15 mouse cellular contexts compared by ENCODE assay signal in the genomic region with DNA sequence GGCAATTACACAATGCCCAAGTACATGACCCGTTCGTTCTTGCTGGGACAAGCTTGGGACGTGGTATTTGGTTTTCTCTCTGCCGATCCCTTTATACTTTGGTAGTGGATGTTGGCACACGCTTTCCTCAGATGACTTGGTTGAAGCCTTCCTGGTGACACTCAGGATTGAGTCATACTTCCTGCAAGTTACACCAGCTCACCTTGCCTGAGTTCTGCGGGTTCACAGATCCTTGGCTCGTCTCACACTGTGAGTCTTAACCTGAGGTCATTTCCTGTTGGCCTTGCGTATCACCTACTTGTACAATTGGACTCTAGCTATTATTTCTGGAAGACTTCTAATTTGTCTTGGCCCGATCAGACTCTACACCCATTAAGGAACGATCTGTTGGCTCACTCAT. TPM values are rescaled to one million over a fixed set of nuclear protein-coding genes. Genes with fewer than 3 reads are reported as not detected.
DNase-seq lines count a peak whose midpoint lies in the region; ATAC-seq and TF ChIP-seq lines count a peak whose summit lies in the region.
"Had no signal": no experiment of that assay in that cellular context is flagged by ENCODE, and none has a peak within 500 bp of the region (broad histone marks: within the 10 kb centered on the region; RNA-seq: fewer than 3 reads in every experiment).

No protein-coding gene starts in this region.

- peak; percentile 72; the same call in 1 of the 2 replicates for ATAC-seq in stomach, postnatal 0 days (ENCODE audit: low FRiP score, low TSS enrichment)
- no peak for ATAC-seq in forebrain, embryonic 12.5 days (ENCODE audit: low FRiP score)
- ATAC-seq: hindbrain, embryonic 16.5 days had no signal

- H3K4me2 ChIP-seq in stomach, postnatal 0 days (replicated peaks; ENCODE audit: low read depth) = no peak overlapping the region
- no peak overlapping the region for H3K4me2 ChIP-seq in forebrain, embryonic 12.5 days
- H3K4me2 ChIP-seq: limb, embryonic 13.5 days had no signal

- intact Hi-C loops in heart, postnatal 14 days (cut with DNase I) = no loop called here

- H3K27ac ChIP-seq in stomach, postnatal 0 days (replicated peaks) = no peak overlapping the region
- H3K27ac ChIP-seq in forebrain, embryonic 12.5 days = no peak overlapping the region
- H3K27ac ChIP-seq: limb, embryonic 13.5 days; macrophage had no signal

- no peak overlapping the region for H3K9ac ChIP-seq in stomach, postnatal 0 days (ENCODE audit: low read length)
- no peak overlapping the region for H3K9ac ChIP-seq in forebrain, embryonic 12.5 days
- H3K9ac ChIP-seq: limb, embryonic 13.5 days had no signal

- no peak for TF ChIP-seq CTCF in stomach, postnatal 0 days (IDR thresholded peaks at IDR 0.05; ENCODE audit: low read depth)

- 70% methylated on average over 10 of the region's 10 CpGs for WGBS in stomach, postnatal 0 days
- WGBS in forebrain, embryonic 12.5 days = 95% methylated on average over 10 of the region's 10 CpGs

- no peaks in the 10 kb centered on the region for H3K4me1 ChIP-seq in stomach, postnatal 0 days (replicated peaks; ENCODE audit: control insufficient read depth, insufficient read depth)
- peaks cover 9% of the 10 kb centered on the region for H3K4me1 ChIP-seq in forebrain, embryonic 12.5 days

- no peaks in the 10 kb centered on the region for H3K27me3 ChIP-seq in stomach, postnatal 0 days (ENCODE audit: control insufficient read depth, insufficient read depth, low read length)
- no peaks in the 10 kb centered on the region for H3K27me3 ChIP-seq in forebrain, embryonic 12.5 days
- H3K27me3 ChIP-seq: limb, embryonic 13.5 days had no signal

- DNase-seq in heart, adult 9 months (ENCODE audit: low spot score in 2 of 2) = peak; percentile 45 to 64
- no peak for DNase-seq in heart, postnatal 14 days
- peak; percentile 43 for DNase-seq in lung, postnatal 36 days
- no peak for DNase-seq in lung, postnatal 4 days
- DNase-seq in fibroblast of lung, adult 2 months (ENCODE audit: low read depth) = peak; percentile 56
- no peak for DNase-seq in stomach, postnatal 0 days (ENCODE audit: low spot score)
- no peak for DNase-seq in cerebellum, adult 8-10 months
- DNase-seq: gastrocnemius, postnatal 14 days; layer of hippocampus, adult 9-11 months; thymus, adult 18-20 months had no signal

- no peaks in the 10 kb centered on the region for H3K36me3 ChIP-seq in stomach, postnatal 0 days (ENCODE audit: control insufficient read depth, insufficient read depth, low read length)
- H3K36me3 ChIP-seq in forebrain, embryonic 12.5 days (replicated peaks) = no peaks in the 10 kb centered on the region
- H3K36me3 ChIP-seq: limb, embryonic 13.5 days had no signal

- no peaks in the 10 kb centered on the region for H3K9me3 ChIP-seq in stomach, postnatal 0 days (ENCODE audit: control insufficient read depth, low read length)
- H3K9me3 ChIP-seq in forebrain, embryonic 12.5 days = no peaks in the 10 kb centered on the region
- H3K9me3 ChIP-seq: limb, embryonic 13.5 days had no signal

- peak; percentile 49 for TF ChIP-seq EP300 in stomach, postnatal 0 days (optimal IDR thresholded peaks at IDR 0.05)

- no peak overlapping the region for H3K4me3 ChIP-seq in stomach, postnatal 0 days (ENCODE audit: low read depth, low read length)
- H3K4me3 ChIP-seq in forebrain, embryonic 12.5 days (replicated peaks) = no peak overlapping the region
- H3K4me3 ChIP-seq: erythroblast, embryonic 14.5 days; limb, embryonic 13.5 days had no signal

RNA-seq across cellular contexts. Expression of gene Pitpnc1, which starts 42.5 kb away (rescaled TPM):
- 10 to 100 TPM; 67.9 to 68.4 TPM for total RNA-seq in heart, postnatal 14 days (2021)
- 5.0 and 5.1 TPM in 2 replicates for polyA plus RNA-seq in stomach, postnatal 0 days (2015; fragmentation: Nextera tagmentation; extraction: Ambion mirVana)
- polyA plus RNA-seq in forebrain, embryonic 12.5 days (2016; fragmentation: Nextera tagmentation; extraction: Ambion mirVana) = 34.7 and 38.2 TPM in 2 replicates

RNA-seq across cellular contexts. Expression of gene Psmd12, which starts 51.3 kb away (rescaled TPM):
- 10 to 100 TPM; 81.7 to 84.0 TPM for total RNA-seq in heart, postnatal 14 days (2021)
- 137 TPM in 2 replicates for polyA plus RNA-seq in stomach, postnatal 0 days (2015; fragmentation: Nextera tagmentation; extraction: Ambion mirVana)
- 188 and 196 TPM in 2 replicates for polyA plus RNA-seq in forebrain, embryonic 12.5 days (2016; fragmentation: Nextera tagmentation; extraction: Ambion mirVana)

Comparison
In these comparisons a context has a peak if more than half of its experiments do, and no peak if none do; other contexts are left out.
1. DNase-seq: peak in heart, adult 9 months (2 of 2), lung, postnatal 36 days (single experiment) and fibroblast of lung, adult 2 months (single experiment); none in heart, postnatal 14 days (0 of 2), lung, postnatal 4 days (0 of 2), stomach, postnatal 0 days (single experiment) and cerebellum, adult 8-10 months (single experiment).